Mouse (Mus musculus) CH12.LX (cell line): Measurements from ENCODE around the gene Hist1h2bg.

ENCODE experiments used
- CHD1 ChIP-seq: IDR thresholded peaks from 2 replicates; pipeline ENCODE4 v1.6.1; 2012; ENCODE audit warnings: low read depth, low read length, improper control_type of control experiment, inconsistent platforms
- CTCF ChIP-seq, 2 experiments: IDR thresholded peaks in 1 of 2; conservative IDR thresholded peaks in 1 of 2; 2 replicates each; pipeline ENCODE4 v1.5.1; 2011 to 2012; ENCODE audit warnings: low read depth in 2 of 2, low read length in 2 of 2, improper control_type of control experiment in 1 of 2, inconsistent platforms in 1 of 2, mild to moderate bottlenecking in 1 of 2, moderate library complexity in 1 of 2
- E2F4 ChIP-seq: IDR thresholded peaks from 2 replicates; pipeline ENCODE4 v1.6.1; 2011; ENCODE audit warnings: low read depth, low read length, improper control_type of control experiment; ENCODE audit not compliant: insufficient replicate concordance
- EP300 ChIP-seq: IDR thresholded peaks from 2 replicates; pipeline ENCODE4 v1.6.1; 2011; ENCODE audit warnings: low read length, improper control_type of control experiment
- IRF4 ChIP-seq: IDR thresholded peaks from 2 replicates; pipeline ENCODE4 v1.6.1; 2014; ENCODE audit warnings: low read depth, mild to moderate bottlenecking, inconsistent platforms, low read length, improper control_type of control experiment
- NRF1 ChIP-seq: IDR thresholded peaks from 2 replicates; pipeline ENCODE4 v1.6.1; 2014; ENCODE audit warnings: low read depth, mild to moderate bottlenecking, inconsistent platforms, low read length, improper control_type of control experiment, moderate library complexity
- POLR2A ChIP-seq: IDR thresholded peaks from 2 replicates; pipeline ENCODE4 v1.6.1; 2011; ENCODE audit warnings: low read depth, mild to moderate bottlenecking, improper control_type of control experiment, low read length
- ZNF384 ChIP-seq: IDR thresholded peaks from 2 replicates; pipeline ENCODE4 v1.6.1; 2012; ENCODE audit warnings: low read depth, low read length, improper control_type of control experiment, inconsistent platforms

DNA sequence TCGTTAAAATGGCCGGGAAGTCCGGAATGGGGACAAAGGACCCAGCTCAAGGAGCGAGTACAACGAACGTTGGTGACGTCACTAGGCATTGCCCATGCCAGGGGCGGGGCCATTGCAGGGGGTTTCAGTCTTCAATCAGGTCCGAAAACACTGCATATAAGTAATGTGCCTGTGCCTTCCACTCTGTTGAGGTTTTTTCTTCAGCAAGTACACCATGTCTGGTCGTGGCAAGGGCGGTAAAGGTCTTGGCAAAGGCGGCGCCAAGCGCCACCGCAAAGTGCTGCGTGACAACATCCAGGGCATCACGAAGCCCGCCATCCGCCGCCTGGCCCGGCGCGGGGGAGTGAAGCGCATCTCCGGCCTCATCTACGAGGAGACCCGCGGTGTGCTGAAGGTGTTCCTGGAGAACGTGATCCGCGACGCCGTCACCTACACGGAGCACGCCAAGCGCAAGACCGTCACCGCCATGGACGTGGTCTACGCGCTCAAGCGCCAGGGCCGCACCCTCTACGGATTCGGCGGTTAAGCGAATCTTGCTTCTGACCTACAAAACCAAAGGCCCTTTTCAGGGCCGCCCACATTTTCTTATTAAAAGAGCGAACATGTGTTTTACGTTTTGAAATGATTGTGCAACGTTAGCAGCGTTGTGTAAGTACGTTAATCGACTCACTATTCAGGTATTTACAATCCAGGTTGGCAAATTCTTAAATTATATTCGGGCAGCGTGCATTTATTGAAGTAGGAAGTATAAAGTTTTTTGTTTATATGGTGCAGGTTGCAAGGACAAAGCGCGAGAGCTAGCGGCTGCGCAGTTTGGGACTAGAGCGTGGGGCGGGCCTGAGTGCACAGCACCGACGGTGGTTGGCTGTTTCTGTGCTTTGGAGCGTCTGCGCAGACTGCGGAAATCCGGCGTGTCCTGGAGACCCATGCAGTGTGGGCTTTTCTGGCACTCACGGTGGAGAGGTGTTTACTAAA is 40.0 kb upstream of the Hist1h2bg start, which contains the start of gene Hist1h4h:
- peak; percentile 96 for TF ChIP-seq CHD1
- TF ChIP-seq IRF4: peak; percentile 18; the same call in 1 of the 2 replicates
- no peak for TF ChIP-seq EP300
- TF ChIP-seq POLR2A: peak; percentile 97
- TF ChIP-seq NRF1: peak; percentile 87
- TF ChIP-seq ZNF384: peak; percentile 81
- TF ChIP-seq E2F4: 0 out of 2 replicates have a peak, but pooled peaks have one; percentile 71
- TF ChIP-seq CTCF (conservative IDR thresholded peaks at IDR 0.05 in 1 of 2, IDR thresholded peaks at IDR 0.05 in 1 of 2; ENCODE audit: low read depth in 2 of 2, low read length in 2 of 2): no peak
